Mouse (Mus musculus) neutrophil, adult 5-6 weeks (primary cell): ENCODE measurements around the gene Tmem150b. TPM values are rescaled to one million over a fixed set of nuclear protein-coding genes. Genes with fewer than 3 reads are reported as not detected.

Experiments
- ATAC-seq: fragments of 151-379, 151-347 bp; 2 replicates; pipeline ENCODE4 v1.8.0; 2017; ENCODE audit warnings: mild to moderate bottlenecking, moderate TSS enrichment; ENCODE audit not compliant: insufficient number of reproducible peaks, poor library complexity, low FRiP score, severe bottlenecking; ENCODE audit errors: extremely low read depth
- total RNA-seq: library from RNA; stranded (forward); fragments of 200-1000 nt; gene quantifications from 2 replicates; pipeline ENCODE4 v1.2.3, GENCODE M21; 2017

The Tmem150b gene
- total RNA-seq, 1 experiment from 2014 or later: 0.35 TPM

DNA sequence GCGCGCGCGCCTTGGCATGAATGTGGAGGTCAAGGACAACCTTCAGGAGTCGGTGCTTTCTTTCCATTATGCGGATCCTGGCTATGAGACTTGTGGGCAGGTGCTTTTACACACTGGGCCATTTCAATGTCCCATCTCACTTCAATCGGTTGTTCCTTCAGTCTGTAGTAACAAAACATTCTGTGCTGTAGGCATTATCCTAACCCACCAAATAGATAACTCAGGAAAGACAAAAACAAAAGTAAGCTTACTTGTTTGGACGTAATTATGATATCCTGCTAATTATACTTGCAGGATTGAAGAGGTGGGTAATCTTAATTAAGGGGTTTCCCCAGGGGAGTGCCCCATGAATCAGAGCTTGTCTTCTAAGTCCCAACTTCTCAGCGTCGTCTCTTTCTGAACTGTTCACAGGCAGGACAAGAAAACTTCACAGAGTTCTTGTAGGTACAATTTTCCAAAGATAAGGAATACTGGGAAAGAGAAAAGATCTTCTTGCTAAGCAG, 14.0 kb upstream of the Tmem150b start:
- ATAC-seq: no peak

DNA sequence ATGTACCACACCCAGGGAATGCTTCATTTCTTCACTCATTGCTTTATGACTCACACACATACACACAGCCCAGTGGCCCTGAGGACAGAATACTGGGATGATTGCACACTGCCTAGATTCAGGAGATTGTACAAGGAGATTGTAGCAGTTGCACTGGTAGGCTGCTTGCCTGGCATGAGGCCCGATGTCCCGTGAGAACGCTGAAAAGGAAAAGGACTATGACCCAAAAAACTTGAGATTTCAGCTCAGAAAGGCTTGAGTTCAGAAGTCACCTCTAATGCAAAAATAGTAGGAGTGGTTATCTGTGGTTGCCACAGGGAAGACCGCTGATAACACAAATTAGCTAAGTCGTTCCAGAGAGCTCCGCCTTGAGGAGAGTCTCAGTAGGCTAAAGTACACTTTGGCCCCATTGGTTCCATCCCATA, 7.9 kb upstream of the Tmem150b start:
- no peak for ATAC-seq

DNA sequence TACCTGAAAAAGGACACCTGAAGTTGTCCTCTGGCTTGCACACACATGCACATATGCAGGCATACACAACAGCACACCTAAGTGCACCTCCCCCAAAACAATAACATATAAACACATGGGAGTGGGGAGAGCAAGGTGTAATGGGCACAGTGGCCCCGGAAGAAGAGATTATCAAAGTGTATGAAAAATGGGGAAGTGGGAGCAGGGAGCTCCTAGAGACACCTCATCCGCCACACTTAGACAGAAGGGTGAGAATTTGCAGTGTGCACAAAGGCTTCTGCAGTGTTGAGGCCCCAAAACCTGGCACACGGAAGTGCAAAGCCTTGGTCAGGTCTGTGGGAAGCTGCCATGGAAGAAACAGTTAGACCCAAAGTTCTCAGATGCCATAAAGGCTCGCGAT, 6.0 kb upstream of the Tmem150b start:
- 0 out of 2 replicates have a peak, but pooled peaks have one; percentile 23 for ATAC-seq

- ATAC-seq: peak; percentile 73; the same call in 1 of the 2 replicates
Observed at GRCm38 (mm10) chr7:4724359-4724758, 690 bp downstream of the Tmem150b start.

GRCm38 (mm10) chr7:4723508-4723907, 1.5 kb downstream of the Tmem150b start:
- ATAC-seq: peak; percentile 54

GRCm38 (mm10) chr7:4719276-4719675, 5.8 kb downstream of the Tmem150b start:
- no peak for ATAC-seq

DNA sequence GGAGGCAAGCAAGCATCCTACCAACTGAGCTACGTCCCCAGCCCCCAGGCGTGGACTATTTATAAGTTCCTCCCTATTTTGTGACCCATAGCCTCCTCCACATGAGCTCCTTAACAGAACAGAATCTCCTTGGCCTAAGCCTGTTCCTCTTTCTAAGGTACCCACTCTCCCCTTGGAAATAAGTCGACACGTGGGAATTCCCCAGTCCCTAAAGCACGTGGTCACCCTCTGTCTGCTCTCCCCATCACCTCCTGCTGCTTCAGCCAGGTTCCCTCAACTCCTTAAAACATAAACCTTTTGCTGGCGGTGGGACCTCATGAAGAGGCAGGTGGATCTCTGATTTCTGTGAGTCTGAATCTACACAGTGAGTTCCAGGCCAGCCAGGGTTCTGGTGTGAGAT, 8.1 kb downstream of the Tmem150b start:
- no peak for ATAC-seq

DNA sequence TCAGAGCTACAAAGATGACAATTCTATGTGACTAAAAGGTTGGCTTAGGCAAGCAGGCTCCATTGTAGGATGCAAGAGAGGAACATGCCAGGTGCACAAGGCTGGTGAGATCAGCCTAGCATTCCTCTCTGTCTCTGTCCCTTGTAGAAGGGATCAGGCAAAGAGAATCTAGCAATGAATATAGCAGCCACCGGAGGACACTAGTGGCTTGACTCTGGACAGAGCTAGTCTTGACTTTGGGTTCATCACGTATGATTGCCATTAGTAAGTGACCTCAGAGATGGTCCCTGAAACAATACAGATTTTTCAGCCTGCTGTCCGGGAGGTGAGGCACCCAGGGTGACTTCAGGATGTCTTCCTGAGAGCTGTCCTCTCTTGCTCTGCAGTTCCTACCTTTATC, 12.5 kb downstream of the Tmem150b start:
- no peak for ATAC-seq

DNA sequence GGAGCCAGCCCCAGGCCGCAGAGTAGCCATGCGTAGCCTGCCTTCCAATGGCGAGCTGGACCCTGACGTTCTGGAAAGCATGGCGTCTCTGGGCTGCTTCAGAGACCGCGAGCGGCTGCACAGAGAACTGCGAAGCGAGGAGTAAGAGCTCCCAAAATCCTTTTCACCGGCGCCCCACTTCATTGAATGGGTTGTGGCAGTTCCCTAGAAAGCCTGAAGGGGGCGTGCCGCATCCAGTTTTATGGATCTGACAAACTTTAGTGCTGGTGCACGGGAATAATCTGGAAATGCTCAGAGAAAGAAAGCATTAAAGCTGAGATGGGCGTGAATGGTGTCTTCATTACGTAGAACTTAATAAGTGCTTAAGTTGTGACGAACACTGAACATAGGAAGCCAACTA, 20.0 kb downstream of the Tmem150b start:
- 0 out of 2 replicates have a peak, but pooled peaks have one; percentile 16 for ATAC-seq

DNA sequence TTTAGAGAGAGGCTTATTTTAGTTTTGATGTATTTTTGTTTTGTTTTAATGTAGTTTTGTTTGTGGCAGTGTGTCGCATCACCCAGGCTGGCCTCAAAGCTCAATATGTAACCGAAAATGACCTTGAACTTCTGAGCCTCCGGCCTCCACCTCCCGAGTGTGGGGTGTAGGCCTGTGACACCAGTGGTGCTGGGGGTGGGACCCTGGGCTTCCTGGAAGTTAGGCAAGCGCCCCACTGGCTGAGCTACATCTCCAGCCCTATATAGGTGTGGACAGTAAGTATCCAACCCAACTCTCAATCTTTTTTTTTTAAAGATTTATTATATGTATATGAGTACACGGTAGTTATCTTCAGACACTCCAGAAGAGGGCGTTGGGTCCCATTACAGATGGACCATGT, 21.9 kb downstream of the Tmem150b start:
- no peak for ATAC-seq

DNA sequence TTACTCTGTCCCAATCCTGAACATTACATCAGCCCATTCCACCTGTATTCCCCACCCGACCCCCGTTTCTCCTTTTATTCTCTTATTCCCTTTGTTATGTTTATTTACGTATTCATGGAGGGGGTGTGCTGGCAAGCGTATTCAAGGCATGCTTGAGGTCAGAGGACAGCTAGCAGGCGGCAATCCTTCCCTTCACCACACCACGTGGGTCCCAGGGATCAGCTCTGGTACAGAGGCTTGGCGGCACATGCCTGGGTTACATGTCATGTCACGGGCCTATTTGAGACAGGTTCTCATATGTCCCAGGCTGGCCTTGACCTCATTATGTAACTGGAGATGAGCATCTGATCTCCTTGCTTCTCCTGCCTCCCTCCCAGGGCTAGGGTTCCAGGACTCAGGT, 22.7 kb downstream of the Tmem150b start:
- no peak for ATAC-seq

DNA sequence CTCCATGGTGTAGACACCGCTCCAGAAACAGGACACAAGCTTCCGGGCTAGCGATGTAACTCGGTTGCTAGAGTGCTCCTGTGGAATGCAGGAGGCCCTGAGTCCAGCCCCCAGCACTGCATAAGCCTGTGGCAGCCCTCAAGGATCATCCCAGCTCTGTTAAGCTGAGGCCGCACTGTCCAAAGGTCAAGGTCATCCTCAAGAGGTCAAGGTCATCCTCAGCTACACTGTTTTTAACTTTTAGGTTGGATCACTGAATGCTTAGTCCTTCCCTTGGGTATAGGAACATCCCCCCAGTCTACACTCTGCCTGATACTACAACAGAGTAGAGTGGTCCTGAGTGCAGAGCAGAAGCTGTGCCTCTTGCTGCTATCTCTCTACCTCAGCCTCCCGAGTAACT, 32.0 kb downstream of the Tmem150b start:
- ATAC-seq: no peak

- no peak for ATAC-seq
Observed at GRCm38 (mm10) chr7:4690951-4691653, 33.9 kb downstream of the Tmem150b start.

- ATAC-seq: no peak
Observed at GRCm38 (mm10) chr7:4690387-4690786, 34.7 kb downstream of the Tmem150b start, which contains the start of gene Brsk1. TSS of gene Brsk1 (plus strand) at chr7:4690604.

DNA sequence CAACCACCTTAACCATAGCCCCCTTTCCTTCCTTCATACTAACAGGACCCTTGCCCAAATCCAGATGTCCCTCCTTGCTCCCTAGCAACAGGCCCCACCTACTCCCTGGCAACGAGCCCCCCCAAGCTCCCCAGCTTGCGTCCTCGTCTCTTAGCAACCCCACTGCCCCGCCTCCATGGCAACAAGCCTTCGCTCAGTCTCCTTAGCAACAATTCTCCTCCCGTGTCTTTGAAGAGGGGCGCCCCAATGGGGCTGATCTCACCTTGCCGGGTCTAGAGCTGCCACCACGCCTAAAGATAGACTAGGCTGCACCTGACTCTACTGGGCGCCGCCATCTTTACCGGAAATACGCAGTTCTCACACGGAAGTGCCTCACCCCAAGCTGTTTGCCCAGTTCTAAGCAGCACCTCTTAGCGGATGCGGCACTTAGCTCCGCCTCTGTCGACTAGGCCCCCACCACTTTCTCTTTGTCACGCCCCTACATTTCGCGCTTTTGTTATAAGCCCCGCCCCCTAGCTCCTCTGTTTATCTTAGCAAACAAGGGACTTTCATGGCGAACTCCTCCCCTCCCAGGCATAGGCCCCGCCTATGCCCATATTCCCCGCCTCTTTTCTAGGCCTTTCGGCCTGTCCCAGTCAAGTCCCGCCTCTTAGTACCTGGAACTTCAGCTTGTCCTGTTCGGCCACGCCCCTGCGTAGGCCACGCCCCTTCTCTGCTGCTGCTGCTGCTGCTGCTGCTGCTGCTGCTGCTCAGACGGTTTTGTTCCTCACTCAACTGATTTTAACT, 40.2 kb downstream of the Tmem150b start, which contains the start of gene Hspbp1:
Gene Hspbp1, minus strand, starts transcription at position 437 of the 786 bp plus-strand sequence.
- peak; percentile 93 for ATAC-seq

- no peak for ATAC-seq
Observed at GRCm38 (mm10) chr7:4684203-4684602, 40.8 kb downstream of the Tmem150b start.

GRCm38 (mm10) chr7:4683307-4683706, 41.7 kb downstream of the Tmem150b start:
- no peak for ATAC-seq

DNA sequence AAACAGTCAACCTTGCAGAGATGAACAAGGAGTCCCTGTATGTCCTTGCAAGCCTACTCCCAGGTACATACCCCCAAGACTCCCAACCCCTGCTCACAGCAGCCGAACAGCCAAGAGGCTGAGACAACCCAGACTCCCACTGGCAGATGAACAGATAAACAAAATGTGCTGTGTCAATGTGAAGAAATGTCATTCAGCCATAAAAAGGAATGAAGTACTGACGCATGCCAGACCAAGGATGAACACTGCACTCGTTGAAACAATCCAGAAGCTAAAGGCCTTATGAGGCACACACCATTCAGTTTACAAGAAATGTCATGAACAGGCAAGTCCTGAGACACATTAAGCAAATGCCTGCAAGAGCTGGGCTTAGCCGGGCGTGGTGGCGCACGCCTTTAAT, 49.8 kb downstream of the Tmem150b start:
- ATAC-seq: no peak

DNA sequence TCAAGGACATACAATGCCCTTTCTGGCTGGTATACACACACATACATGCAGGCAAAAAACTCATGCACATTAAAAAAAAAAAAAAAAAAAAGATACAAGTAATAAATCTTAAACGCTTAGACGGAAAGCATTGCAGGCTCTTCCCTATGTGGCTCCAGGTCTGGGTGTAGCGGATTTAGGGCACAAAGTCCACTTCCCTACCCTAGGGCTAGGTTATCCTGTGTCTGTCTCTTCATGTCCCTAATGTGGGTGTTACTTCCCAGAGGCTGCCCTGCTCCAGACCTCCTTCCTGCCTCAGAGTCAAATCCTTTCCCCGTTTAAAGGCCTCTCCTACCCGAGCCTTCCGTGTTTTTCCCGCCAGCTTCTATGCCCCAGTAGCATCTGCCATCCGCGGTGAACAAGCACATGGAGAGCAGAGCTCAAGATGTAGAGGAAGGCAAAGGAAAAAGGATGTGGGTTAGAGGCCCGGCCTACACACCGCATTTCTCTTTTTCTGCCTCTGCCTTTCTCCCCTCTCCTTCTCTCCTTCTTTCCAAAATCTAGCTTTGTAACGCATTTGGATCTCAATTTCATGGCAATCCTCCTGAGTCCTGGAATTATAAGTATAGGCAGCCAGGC, 50.8 kb downstream of the Tmem150b start:
- ATAC-seq: no peak
